Mouse (Mus musculus): ENCODE results near the gene Hvcn1. TPM values are rescaled to one million over a fixed set of nuclear protein-coding genes. Genes with fewer than 3 reads are reported as not detected.

Gene Hvcn1
- polyA plus RNA-seq, 1 experiment from 2014 or later: 1.6 TPM

DNA sequence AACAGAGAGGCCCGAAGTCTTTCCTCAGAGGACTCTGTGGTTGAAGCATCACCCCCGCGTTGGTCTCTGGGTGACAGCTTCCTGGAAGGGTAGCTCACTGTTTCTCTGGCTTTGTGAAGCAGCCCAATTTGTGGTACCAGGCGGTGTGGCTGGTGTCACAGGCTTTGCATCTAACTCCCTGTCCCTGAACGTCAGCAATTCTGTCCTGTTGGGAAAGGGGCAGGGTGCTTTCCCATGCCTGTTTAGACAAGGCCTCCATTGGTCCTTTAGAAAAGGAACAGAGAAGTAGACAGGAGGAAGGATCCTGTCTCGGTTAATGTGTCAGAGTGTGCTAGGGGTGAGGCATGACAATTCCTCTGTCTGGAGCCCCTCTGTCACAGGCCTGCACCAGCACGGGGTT lies 12.3 kb downstream of the Hvcn1 start:
- H3K36me3 ChIP-seq (ENCODE audit: control insufficient read depth, insufficient read depth, low read length): no peaks in the 10 kb centered on the region
- no peak overlapping the region for H3K4me2 ChIP-seq (ENCODE audit: low read length)
- no peaks in the 10 kb centered on the region for H3K27me3 ChIP-seq (ENCODE audit: control insufficient read depth, insufficient read depth, low read length)
- peaks cover 4 to 8% of the 10 kb centered on the region in 2 experiments; a peak in 1 of 4 replicates for H3K4me1 ChIP-seq (ENCODE audit: control insufficient read depth in 2 of 2, insufficient read depth in 2 of 2, low read length in 2 of 2)
- no peak overlapping the region for H3K27ac ChIP-seq (replicated peaks in 1 of 2; ENCODE audit: control insufficient read depth in 1 of 2, insufficient read depth in 1 of 2, low read depth in 2 of 2, low read length in 2 of 2)
- 88% methylated on average over 7 of the region's 7 CpGs for WGBS
- no peaks in the 10 kb centered on the region for H3K9me3 ChIP-seq (ENCODE audit: control insufficient read depth, low read length)
- H3K9ac ChIP-seq (ENCODE audit: low read length): no peak overlapping the region
- ATAC-seq (ENCODE audit: insufficient number of reproducible peaks, insufficient read depth, low FRiP score, low read depth): no peak
- no peak overlapping the region for H3K4me3 ChIP-seq (ENCODE audit: control insufficient read depth in 1 of 2, insufficient read depth in 1 of 2, low read depth in 1 of 2, low read length in 2 of 2)

DNA sequence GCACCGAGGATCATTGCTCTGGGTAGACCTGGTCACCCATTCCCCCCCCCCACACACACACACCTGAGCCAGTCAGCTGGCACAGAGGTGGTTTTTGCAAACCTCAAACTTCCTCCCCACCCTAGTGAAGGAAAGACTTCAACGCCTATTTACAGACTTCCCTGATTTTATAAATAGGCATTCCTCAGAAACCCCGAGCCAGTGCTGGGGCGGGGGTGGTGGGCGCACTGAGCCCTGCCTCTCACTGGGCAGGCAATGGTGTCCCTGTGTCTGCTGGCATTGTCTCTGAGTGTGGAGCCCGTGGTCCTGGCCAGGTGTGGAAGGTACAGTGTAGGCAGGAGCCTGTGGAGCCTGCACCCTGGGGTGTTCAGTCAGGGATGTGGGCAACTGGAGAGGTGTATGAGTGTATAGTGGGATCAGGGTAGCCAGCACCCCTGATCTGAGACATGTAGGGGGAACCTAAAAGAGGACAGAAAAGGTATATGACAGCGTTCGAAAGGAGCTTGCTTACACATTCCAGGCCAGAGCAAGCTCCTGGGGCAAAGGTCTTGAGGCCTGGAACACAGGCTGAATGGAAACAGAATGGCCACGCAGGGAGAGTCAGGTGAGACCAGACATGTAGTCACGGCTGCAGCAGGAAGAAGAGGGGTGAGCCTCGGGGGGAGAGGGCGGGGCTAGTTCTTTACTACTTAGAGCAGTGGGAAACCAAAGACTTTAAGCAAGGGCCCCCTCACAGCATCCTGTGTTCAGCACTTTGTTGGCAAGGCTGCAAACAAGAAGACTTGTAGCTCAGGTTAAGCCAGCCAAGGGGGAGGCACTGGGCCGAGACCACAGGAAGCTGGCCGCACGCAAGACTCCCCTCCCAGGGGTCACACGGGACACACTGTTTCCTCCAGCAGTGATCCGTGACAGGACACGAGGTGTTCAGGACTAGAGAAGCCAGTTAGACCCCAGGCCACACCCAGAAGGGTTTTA lies 13.3 kb downstream of the Hvcn1 start:
- H3K36me3 ChIP-seq (ENCODE audit: control insufficient read depth, insufficient read depth, low read length): no peaks in the 10 kb centered on the region
- no peak overlapping the region for H3K4me2 ChIP-seq (ENCODE audit: low read length)
- ATAC-seq (ENCODE audit: insufficient number of reproducible peaks, insufficient read depth, low FRiP score, low read depth): no peak
- no peak overlapping the region for H3K9ac ChIP-seq (ENCODE audit: low read length)
- WGBS: 52% methylated on average over 18 of the region's 18 CpGs
- H3K4me3 ChIP-seq (ENCODE audit: control insufficient read depth in 1 of 2, insufficient read depth in 1 of 2, low read depth in 1 of 2, low read length in 2 of 2): no peak overlapping the region
- no peaks in the 10 kb centered on the region for H3K27me3 ChIP-seq (ENCODE audit: control insufficient read depth, insufficient read depth, low read length)
- peaks cover 4 to 8% of the 10 kb centered on the region in 2 experiments; a peak in 1 of 4 replicates for H3K4me1 ChIP-seq (ENCODE audit: control insufficient read depth in 2 of 2, insufficient read depth in 2 of 2, low read length in 2 of 2)
- H3K27ac ChIP-seq (replicated peaks in 1 of 2; ENCODE audit: control insufficient read depth in 1 of 2, insufficient read depth in 1 of 2, low read depth in 2 of 2, low read length in 2 of 2): no peak overlapping the region
- H3K9me3 ChIP-seq (ENCODE audit: control insufficient read depth, low read length): no peaks in the 10 kb centered on the region

DNA sequence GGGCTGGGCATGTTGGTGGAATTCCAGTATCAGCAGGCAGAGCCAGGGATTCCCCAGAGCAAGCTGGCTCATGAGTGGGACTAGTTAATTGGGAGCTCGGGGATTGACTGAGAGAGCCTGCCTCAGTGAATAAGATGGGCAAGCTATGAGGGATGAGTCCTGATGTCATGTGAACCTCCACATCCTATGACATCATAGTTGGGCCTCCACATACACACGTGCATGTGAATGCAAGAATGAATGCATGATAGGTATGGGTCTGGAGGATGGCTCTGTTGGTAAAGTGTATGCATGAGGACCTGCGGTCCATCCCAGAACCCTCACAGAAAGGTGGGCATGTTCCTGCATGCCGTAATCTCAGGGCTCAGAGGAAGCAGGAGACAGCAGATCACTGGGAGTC lies 14.5 kb downstream of the Hvcn1 start:
- Histone ChIP-seq H3K27me3 (ENCODE audit: control insufficient read depth, insufficient read depth, low read length) (no peaks in the 10 kb centered on the region), H3K4me2 (ENCODE audit: low read length) (no peak overlapping the region)
- WGBS: 85% methylated on average over 4 of the region's 4 CpGs

DNA sequence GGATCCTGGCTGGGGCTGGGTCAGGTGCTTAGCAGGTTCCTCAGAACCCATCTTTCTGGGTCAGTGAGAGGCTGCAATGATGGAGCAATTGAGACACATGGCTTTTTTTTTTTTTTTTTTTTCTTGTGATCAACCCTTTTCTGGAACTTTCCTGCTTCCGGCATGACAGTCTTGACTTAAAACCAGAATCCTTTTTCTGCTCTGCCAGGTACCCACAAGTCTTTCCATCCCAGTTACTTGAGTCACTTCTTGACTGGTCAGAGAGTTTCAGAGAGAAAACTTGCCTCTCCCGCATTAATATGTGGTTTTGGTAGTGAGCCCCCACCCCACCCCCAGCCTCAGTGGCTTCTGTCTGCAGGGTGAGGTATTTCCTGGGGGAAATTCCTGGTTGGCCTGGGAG lies 17.7 kb downstream of the Hvcn1 start:
- no peak overlapping the region for H3K4me2 ChIP-seq (ENCODE audit: low read length)
- no peak overlapping the region for H3K4me3 ChIP-seq (ENCODE audit: control insufficient read depth in 1 of 2, insufficient read depth in 1 of 2, low read depth in 1 of 2, low read length in 2 of 2)
- H3K9me3 ChIP-seq (ENCODE audit: control insufficient read depth, low read length): peaks cover 3% of the 10 kb centered on the region; the same call in 1 of the 2 replicates
- H3K27ac ChIP-seq (replicated peaks in 1 of 2; ENCODE audit: control insufficient read depth in 1 of 2, insufficient read depth in 1 of 2, low read depth in 2 of 2, low read length in 2 of 2): no peak overlapping the region
- no peaks in the 10 kb centered on the region for H3K27me3 ChIP-seq (ENCODE audit: control insufficient read depth, insufficient read depth, low read length)
- no peak overlapping the region for H3K9ac ChIP-seq (ENCODE audit: low read length)
- peaks cover 4 to 8% of the 10 kb centered on the region in 2 experiments; a peak in 1 of 4 replicates for H3K4me1 ChIP-seq (ENCODE audit: control insufficient read depth in 2 of 2, insufficient read depth in 2 of 2, low read length in 2 of 2)
- no peak for ATAC-seq (ENCODE audit: insufficient number of reproducible peaks, insufficient read depth, low FRiP score, low read depth)
- no peaks in the 10 kb centered on the region for H3K36me3 ChIP-seq (ENCODE audit: control insufficient read depth, insufficient read depth, low read length)
- WGBS: 86% methylated on average over 2 of the region's 2 CpGs

More for the DNA sequence above, 14.5 kb downstream of the Hvcn1 start:
- peaks cover 4 to 8% of the 10 kb centered on the region in 2 experiments; a peak in 1 of 4 replicates for H3K4me1 ChIP-seq (ENCODE audit: control insufficient read depth in 2 of 2, insufficient read depth in 2 of 2, low read length in 2 of 2)
- no peaks in the 10 kb centered on the region for H3K36me3 ChIP-seq (ENCODE audit: control insufficient read depth, insufficient read depth, low read length)
- no peaks in the 10 kb centered on the region for H3K9me3 ChIP-seq (ENCODE audit: control insufficient read depth, low read length)
- no peak overlapping the region for H3K27ac ChIP-seq (replicated peaks in 1 of 2; ENCODE audit: control insufficient read depth in 1 of 2, insufficient read depth in 1 of 2, low read depth in 2 of 2, low read length in 2 of 2)
- no peak for ATAC-seq (ENCODE audit: insufficient number of reproducible peaks, insufficient read depth, low FRiP score, low read depth)
- H3K9ac ChIP-seq (ENCODE audit: low read length): no peak overlapping the region
- no peak overlapping the region for H3K4me3 ChIP-seq (ENCODE audit: control insufficient read depth in 1 of 2, insufficient read depth in 1 of 2, low read depth in 1 of 2, low read length in 2 of 2)

DNA sequence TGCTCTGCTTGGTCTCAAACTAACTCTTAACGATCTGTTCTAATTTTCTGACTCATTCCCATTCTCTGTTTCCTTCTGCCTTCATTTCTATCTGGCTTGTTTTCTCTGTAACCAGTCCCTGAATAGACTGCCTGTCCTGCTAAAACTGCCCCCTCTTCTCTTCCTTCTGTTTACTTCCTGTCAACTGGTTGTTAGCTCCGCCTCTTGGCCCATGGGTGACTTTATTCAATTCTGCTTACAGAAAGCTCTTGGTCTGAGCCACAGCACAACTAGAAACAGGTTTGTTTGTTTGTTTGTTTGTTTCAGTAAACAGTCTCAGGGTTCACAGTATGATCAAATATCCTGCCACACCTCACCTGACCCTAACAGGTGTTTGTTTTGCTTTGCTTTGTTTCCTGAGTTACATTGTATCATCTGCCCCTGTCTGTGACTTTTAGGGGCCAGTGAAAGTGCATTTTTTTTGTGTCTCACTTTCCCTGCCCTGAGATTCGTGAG lies 21.7 kb downstream of the Hvcn1 start:
- H3K4me1 ChIP-seq (ENCODE audit: control insufficient read depth in 2 of 2, insufficient read depth in 2 of 2, low read length in 2 of 2): no peaks in the 10 kb centered on the region; a peak in 1 of 4 replicates
- no peak overlapping the region for H3K27ac ChIP-seq (replicated peaks in 1 of 2; ENCODE audit: control insufficient read depth in 1 of 2, insufficient read depth in 1 of 2, low read depth in 2 of 2, low read length in 2 of 2)
- WGBS: 83% methylated on average over 2 of the region's 3 CpGs
- no peaks in the 10 kb centered on the region for H3K36me3 ChIP-seq (ENCODE audit: control insufficient read depth, insufficient read depth, low read length)
- peaks cover 3% of the 10 kb centered on the region; the same call in 1 of the 2 replicates for H3K9me3 ChIP-seq (ENCODE audit: control insufficient read depth, low read length)
- no peak overlapping the region for H3K4me3 ChIP-seq (ENCODE audit: control insufficient read depth in 1 of 2, insufficient read depth in 1 of 2, low read depth in 1 of 2, low read length in 2 of 2)
- H3K9ac ChIP-seq (ENCODE audit: low read length): no peak overlapping the region
- H3K4me2 ChIP-seq (ENCODE audit: low read length): no peak overlapping the region
- no peak for ATAC-seq (ENCODE audit: insufficient number of reproducible peaks, insufficient read depth, low FRiP score, low read depth)
- H3K27me3 ChIP-seq (ENCODE audit: control insufficient read depth, insufficient read depth, low read length): no peaks in the 10 kb centered on the region

DNA sequence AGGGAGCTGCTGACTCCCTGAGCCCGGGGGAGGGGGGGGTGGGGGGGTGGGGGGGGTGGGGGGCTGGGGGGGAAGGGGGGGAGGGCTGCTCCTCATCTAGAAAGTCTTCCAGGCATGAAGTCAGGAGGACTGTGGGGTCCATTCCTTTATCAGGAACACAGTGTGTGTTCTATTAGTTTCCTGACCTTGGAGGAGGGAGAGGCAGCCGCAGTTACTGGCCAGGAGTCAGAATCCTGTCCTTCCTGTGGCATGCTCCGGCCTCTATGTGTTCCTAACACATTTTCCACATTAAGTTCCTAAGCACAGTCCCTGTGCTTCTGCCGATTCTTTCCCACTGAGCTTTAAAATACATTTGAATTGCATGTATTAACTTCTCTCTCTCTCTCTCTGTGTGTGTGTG lies 22.2 kb downstream of the Hvcn1 start:
- Histone ChIP-seq H3K4me1 (ENCODE audit: control insufficient read depth in 2 of 2, insufficient read depth in 2 of 2, low read length in 2 of 2) (no peaks in the 10 kb centered on the region; a peak in 1 of 4 replicates), H3K4me3 (ENCODE audit: control insufficient read depth in 1 of 2, insufficient read depth in 1 of 2, low read depth in 1 of 2, low read length in 2 of 2) (no peak overlapping the region), H3K4me2 (ENCODE audit: low read length) (no peak overlapping the region), H3K9me3 (ENCODE audit: control insufficient read depth, low read length) (peaks cover 3% of the 10 kb centered on the region; the same call in 1 of the 2 replicates), H3K27ac (replicated peaks in 1 of 2; ENCODE audit: control insufficient read depth in 1 of 2, insufficient read depth in 1 of 2, low read depth in 2 of 2, low read length in 2 of 2) (no peak overlapping the region), H3K36me3 (ENCODE audit: control insufficient read depth, insufficient read depth, low read length) (no peaks in the 10 kb centered on the region), H3K27me3 (ENCODE audit: control insufficient read depth, insufficient read depth, low read length) (no peaks in the 10 kb centered on the region), H3K9ac (ENCODE audit: low read length) (no peak overlapping the region)
- ATAC-seq (ENCODE audit: insufficient number of reproducible peaks, insufficient read depth, low FRiP score, low read depth): no peak
- 53% methylated on average over 3 of the region's 4 CpGs for WGBS

DNA sequence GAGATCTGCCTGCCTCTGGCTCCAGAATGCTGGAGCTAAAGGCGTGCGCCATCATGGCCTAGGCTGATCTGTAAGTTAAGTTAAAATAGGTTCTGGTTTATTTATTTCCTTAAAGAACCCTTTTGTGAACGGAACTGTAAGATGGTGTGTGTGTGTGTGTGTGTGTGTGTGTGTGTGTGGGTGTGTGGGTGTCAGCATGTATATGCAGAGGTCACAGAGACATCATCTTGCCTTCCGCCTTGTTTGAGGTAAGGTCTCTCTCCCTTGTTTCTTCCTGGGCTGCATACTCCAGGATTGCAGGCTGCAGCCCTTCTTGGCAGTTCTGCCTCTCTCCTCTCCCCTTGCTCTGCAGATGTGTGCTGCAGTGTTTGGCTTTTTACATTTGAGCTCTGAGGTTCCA lies 24.2 kb downstream of the Hvcn1 start:
- Histone ChIP-seq H3K4me3 (ENCODE audit: control insufficient read depth in 1 of 2, insufficient read depth in 1 of 2, low read depth in 1 of 2, low read length in 2 of 2) (no peak overlapping the region), H3K4me2 (ENCODE audit: low read length) (no peak overlapping the region), H3K4me1 (ENCODE audit: control insufficient read depth in 2 of 2, insufficient read depth in 2 of 2, low read length in 2 of 2) (no peaks in the 10 kb centered on the region; a peak in 1 of 4 replicates), H3K27ac (replicated peaks in 1 of 2; ENCODE audit: control insufficient read depth in 1 of 2, insufficient read depth in 1 of 2, low read depth in 2 of 2, low read length in 2 of 2) (no peak overlapping the region), H3K9ac (ENCODE audit: low read length) (no peak overlapping the region), H3K27me3 (ENCODE audit: control insufficient read depth, insufficient read depth, low read length) (no peaks in the 10 kb centered on the region), H3K9me3 (ENCODE audit: control insufficient read depth, low read length) (peaks cover 3% of the 10 kb centered on the region; the same call in 1 of the 2 replicates), H3K36me3 (ENCODE audit: control insufficient read depth, insufficient read depth, low read length) (no peaks in the 10 kb centered on the region)
- 82% methylated on average over 4 of the region's 4 CpGs for WGBS
- no peak for ATAC-seq (ENCODE audit: insufficient number of reproducible peaks, insufficient read depth, low FRiP score, low read depth)

Measured in heart, embryonic 14.5 days (tissue).